Mouse (Mus musculus): ENCODE measurements at regions not wholly inside any gene's neighbourhood (a gene's known extent, or its start where the extent isn't known, plus 50 kb on each side); places are given as distances from the start of the nearest gene placed in this dataset.

GRCm38 (mm10) chr6:55610395-55610794, 70.7 kb downstream of the Neurod6 start:
- TF ChIP-seq CTCF (IDR thresholded peaks at IDR 0.05; ENCODE audit: borderline replicate concordance, insufficient read depth, low read length) (no peak), POLR2A (IDR thresholded peaks at IDR 0.05; ENCODE audit: low read depth, low read length) (no peak)
